Mouse (Mus musculus): ENCODE measurements around the gene Cfap61.

- TF ChIP-seq POLR2A (IDR thresholded peaks at IDR 0.05; ENCODE audit: insufficient read depth, low read depth, low read length) (no peak), CTCF (IDR thresholded peaks at IDR 0.05; ENCODE audit: insufficient read depth, low read depth, low read length) (no peak)
Measured at GRCm38 (mm10) chr2:146073300-146073699, 138.7 kb downstream of the Cfap61 start.
